Mouse (Mus musculus) liver, embryonic 13.5 days (tissue): ENCODE measurements around the gene Trim29. TPM values are rescaled to one million over a fixed set of nuclear protein-coding genes. Genes with fewer than 3 reads are reported as not detected.

Experiments used
- ATAC-seq: fragments of 200-750 bp; cut with Nextera tagmentation; 2 replicates; pipeline ENCODE4 v1.8.0; 2017; ENCODE audit warnings: low read depth, mild to moderate bottlenecking, moderate number of reproducible peaks, moderate library complexity
- DNase-seq: peaks from one replicate; pipeline ENCODE4 v3.0.0; 2022
- H3K27ac ChIP-seq: fragments of 300-500 bp; sonication (generic); 2 replicates; pipeline ENCODE4 v1.5.1; 2015; ENCODE audit warnings: moderate library complexity, mild to moderate bottlenecking, inconsistent platforms
- H3K27me3 ChIP-seq: fragments of 300-500 bp; sonication (generic); 2 replicates; pipeline ENCODE4 v1.6.1; 2015; ENCODE audit warnings: mild to moderate bottlenecking, inconsistent platforms
- H3K36me3 ChIP-seq: fragments of 300-500 bp; sonication (generic); 2 replicates; pipeline ENCODE4 v1.6.1; 2015; ENCODE audit warnings: mild to moderate bottlenecking, inconsistent platforms
- H3K4me1 ChIP-seq: fragments of 300-500 bp; sonication (generic); replicated peaks from 2 replicates; pipeline ENCODE4 v1.6.1; 2015; ENCODE audit warnings: inconsistent platforms
- H3K4me2 ChIP-seq: fragments of 300-500 bp; sonication (generic); 2 replicates; pipeline ENCODE4 v1.6.1; 2015; ENCODE audit warnings: inconsistent platforms, mild to moderate bottlenecking, moderate library complexity
- H3K4me3 ChIP-seq: fragments of 300-500 bp; sonication (generic); replicated peaks from 2 replicates; pipeline ENCODE4 v1.5.1; 2015; ENCODE audit warnings: mild to moderate bottlenecking, inconsistent platforms
- H3K9ac ChIP-seq: fragments of 300-500 bp; sonication (generic); 2 replicates; pipeline ENCODE4 v1.6.1; 2015; ENCODE audit warnings: mild to moderate bottlenecking, inconsistent platforms
- H3K9me3 ChIP-seq: fragments of 300-500 bp; sonication (generic); replicated peaks from 2 replicates; pipeline ENCODE4 v1.6.1; 2016; ENCODE audit warnings: inconsistent platforms
- WGBS: fragments of 180-500 bp; shearing (Covaris S2); methylation state at CpG from one replicate; pipeline ENCODE4 v1.1.7; 2015; ENCODE audit not compliant: insufficient replicate concordance; 5-methylcytosine and 5-hydroxymethylcytosine counted together
- polyA plus RNA-seq: library from polyadenylated mRNA; unstranded; fragments of >200 nt; fragmentation: Nextera tagmentation; extraction: Ambion mirVana; gene quantifications from 2 replicates; pipeline ENCODE4 v1.2.1, GENCODE M21; 2015

Gene Trim29
- polyA plus RNA-seq, 1 experiment from 2014 or later: 0.10 TPM

DNA sequence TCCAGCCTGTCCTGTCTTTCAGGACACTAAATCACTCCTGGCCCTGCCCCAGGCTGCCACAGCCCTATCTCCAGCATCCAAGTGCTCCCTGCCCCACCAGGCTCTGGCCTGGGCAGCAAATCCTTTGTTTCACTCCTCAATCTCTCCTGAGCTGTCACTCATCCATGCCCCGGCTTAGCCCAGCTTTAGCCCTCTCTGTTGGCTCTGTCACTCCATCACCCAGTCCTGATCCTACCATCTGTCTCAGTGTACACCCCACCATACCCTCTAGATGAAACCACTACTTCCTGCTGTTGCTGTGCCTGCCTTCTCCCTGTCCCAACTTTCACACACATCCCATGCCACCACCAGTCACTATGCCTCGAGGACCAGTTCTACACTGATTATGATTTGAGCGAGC, 73.8 kb downstream of the Trim29 start:
- WGBS: 44% methylated on average over 3 of the region's 3 CpGs
- no peaks in the 10 kb centered on the region for H3K27me3 ChIP-seq
- no peaks in the 10 kb centered on the region for H3K4me1 ChIP-seq
- H3K4me3 ChIP-seq: no peak overlapping the region
- H3K36me3 ChIP-seq: no peaks in the 10 kb centered on the region
- no peaks in the 10 kb centered on the region for H3K9me3 ChIP-seq
- no peak overlapping the region for H3K9ac ChIP-seq
- DNase-seq (no peak), ATAC-seq (no peak)
- no peak overlapping the region for H3K4me2 ChIP-seq
- H3K27ac ChIP-seq: no peak overlapping the region

Other genes starting within 250 kb of the Trim29 start
- gene Arhgef12, start 203.6 kb upstream of the Trim29 start, polyA plus RNA-seq: 4.3 and 5.3 TPM in 2 replicates
- gene Tmem136, start 194.3 kb upstream of the Trim29 start, polyA plus RNA-seq: 0.64 and 0.73 TPM in 2 replicates
- not detected in 2 replicates for gene Pou2f3, start 100.5 kb upstream of the Trim29 start, polyA plus RNA-seq
- gene Oaf, start 70.9 kb upstream of the Trim29 start, polyA plus RNA-seq: 27.4 and 29.3 TPM in 2 replicates